Mouse (Mus musculus): ENCODE results near the gene Sfxn5.

GRCm38 (mm10) chr6:85224442-85224891, 108.8 kb downstream of the Sfxn5 start:
- TF ChIP-seq CTCF (conservative IDR thresholded peaks at IDR 0.05; ENCODE audit: insufficient read depth, insufficient read length, low read depth, low read length) = no peak
- no peak for TF ChIP-seq POLR2A (IDR thresholded peaks at IDR 0.05; ENCODE audit: low read depth, low read length)
